Comparison of ENCODE assay signal across 15 mouse cellular contexts in genomic region chr9:91384693-91385560, GRCm38 (mm10). TPM values are rescaled to one million over a fixed set of nuclear protein-coding genes. Genes with fewer than 3 reads are reported as not detected.
DNase-seq lines count a peak whose midpoint lies in the region; ATAC-seq and TF ChIP-seq lines count a peak whose summit lies in the region.
"Had no signal": no experiment of that assay in that cellular context is flagged by ENCODE, and none has a peak within 500 bp of the region (broad histone marks: within the 10 kb centered on the region; RNA-seq: fewer than 3 reads in every experiment).

No protein-coding gene starts in this region.

- H3K9ac ChIP-seq in liver, embryonic 11.5 days (ENCODE audit: low read depth, low read length) = no peak overlapping the region
- H3K9ac ChIP-seq in liver, postnatal 0 days (replicated peaks) = no peak overlapping the region
- peak overlapping the region; percentile 5; the same call in 1 of the 2 replicates for H3K9ac ChIP-seq in hindbrain, embryonic 13.5 days
- no peak overlapping the region for H3K9ac ChIP-seq in midbrain, embryonic 15.5 days
- H3K9ac ChIP-seq in lung, postnatal 0 days (replicated peaks; ENCODE audit: low read depth) = no peak overlapping the region
- H3K9ac ChIP-seq: intestine, embryonic 15.5 days had no signal

- H3K27me3 ChIP-seq in liver, embryonic 11.5 days (replicated peaks; ENCODE audit: control insufficient read depth, insufficient read depth, low read length) = peaks cover 100% of the 10 kb centered on the region
- peaks cover 94% of the 10 kb centered on the region for H3K27me3 ChIP-seq in liver, postnatal 0 days (ENCODE audit: insufficient read depth, low read length)
- H3K27me3 ChIP-seq in hindbrain, embryonic 13.5 days = peaks cover 88% of the 10 kb centered on the region
- H3K27me3 ChIP-seq in midbrain, embryonic 15.5 days (replicated peaks) = peaks cover 50% of the 10 kb centered on the region
- H3K27me3 ChIP-seq in lung, postnatal 0 days (replicated peaks; ENCODE audit: insufficient read depth, low read length) = peaks cover 71% of the 10 kb centered on the region

- peak; percentile 20 for DNase-seq in liver, embryonic 11.5 days (ENCODE audit: low spot score)
- DNase-seq in liver, postnatal 0 days = no peak
- no peak for DNase-seq in lung, postnatal 0 days (ENCODE audit: low spot score)
- DNase-seq in right cerebral cortex, adult 2 months (ENCODE audit: low spot score in 2 of 2) = no peak
- no peak for DNase-seq in heart, adult 18-20 months
- DNase-seq: adrenal gland, postnatal 10 days had no signal

- WGBS in liver, embryonic 11.5 days = 9% methylated on average over 4 of the region's 4 CpGs
- WGBS in liver, postnatal 0 days (ENCODE audit: insufficient replicate concordance) = 7% methylated on average over 4 of the region's 4 CpGs
- 10% methylated on average over 4 of the region's 4 CpGs for WGBS in hindbrain, embryonic 13.5 days
- 9% methylated on average over 4 of the region's 4 CpGs for WGBS in midbrain, embryonic 15.5 days
- 3% methylated on average over 4 of the region's 4 CpGs for WGBS in lung, postnatal 0 days

- TF ChIP-seq CTCF in liver, postnatal 0 days (IDR thresholded peaks at IDR 0.05; ENCODE audit: low read depth) = no peak
- TF ChIP-seq CTCF in lung, postnatal 0 days (IDR thresholded peaks at IDR 0.05) = no peak

- no peak for TF ChIP-seq EP300 in liver, postnatal 0 days (IDR thresholded peaks at IDR 0.05; ENCODE audit: low read depth)
- no peak for TF ChIP-seq EP300 in lung, postnatal 0 days (IDR thresholded peaks at IDR 0.05)

- no peaks in the 10 kb centered on the region for H3K4me1 ChIP-seq in liver, embryonic 11.5 days (replicated peaks; ENCODE audit: control insufficient read depth, insufficient read depth, low read length)
- H3K4me1 ChIP-seq in liver, postnatal 0 days (ENCODE audit: insufficient read depth) = peaks cover 6% of the 10 kb centered on the region; the same call in 1 of the 2 replicates
- peaks cover 34% of the 10 kb centered on the region for H3K4me1 ChIP-seq in hindbrain, embryonic 13.5 days (replicated peaks)
- peaks cover 9% of the 10 kb centered on the region for H3K4me1 ChIP-seq in midbrain, embryonic 15.5 days
- H3K4me1 ChIP-seq in lung, postnatal 0 days (ENCODE audit: insufficient read depth, low read depth, low read length) = peaks cover 4% of the 10 kb centered on the region; the same call in 1 of the 2 replicates

- ATAC-seq in liver, embryonic 11.5 days (replicated peaks; ENCODE audit: low FRiP score) = no peak
- ATAC-seq in liver, postnatal 0 days = no peak
- ATAC-seq in hindbrain, embryonic 13.5 days (ENCODE audit: low FRiP score) = no peak
- ATAC-seq in midbrain, embryonic 15.5 days (replicated peaks) = no peak
- no peak for ATAC-seq in lung, postnatal 0 days
- ATAC-seq: intestine, embryonic 15.5 days had no signal

- H3K9me3 ChIP-seq in liver, embryonic 11.5 days (ENCODE audit: control insufficient read depth, low read length) = no peaks in the 10 kb centered on the region
- no peaks in the 10 kb centered on the region for H3K9me3 ChIP-seq in liver, postnatal 0 days (ENCODE audit: low read length)
- no peaks in the 10 kb centered on the region for H3K9me3 ChIP-seq in hindbrain, embryonic 13.5 days
- H3K9me3 ChIP-seq in midbrain, embryonic 15.5 days = no peaks in the 10 kb centered on the region
- no peaks in the 10 kb centered on the region for H3K9me3 ChIP-seq in lung, postnatal 0 days (ENCODE audit: low read length)
- H3K9me3 ChIP-seq: intestine, embryonic 15.5 days had no signal

- H3K27ac ChIP-seq in liver, embryonic 11.5 days (ENCODE audit: low read depth, low read length) = no peak overlapping the region
- H3K27ac ChIP-seq in liver, postnatal 0 days (ENCODE audit: low read depth) = no peak overlapping the region
- H3K27ac ChIP-seq in hindbrain, embryonic 13.5 days = peak overlapping the region; percentile 97
- peak overlapping the region; percentile 90 for H3K27ac ChIP-seq in midbrain, embryonic 15.5 days
- H3K27ac ChIP-seq in lung, postnatal 0 days (ENCODE audit: low read length) = no peak overlapping the region
- H3K27ac ChIP-seq: intestine, embryonic 15.5 days had no signal

- no peak overlapping the region for H3K4me3 ChIP-seq in liver, embryonic 11.5 days (ENCODE audit: low read depth, low read length)
- H3K4me3 ChIP-seq in liver, postnatal 0 days (ENCODE audit: low read depth, low read length) = no peak overlapping the region
- peak overlapping the region; percentile 50; the same call in 1 of the 2 replicates for H3K4me3 ChIP-seq in hindbrain, embryonic 13.5 days
- H3K4me3 ChIP-seq in midbrain, embryonic 15.5 days = no peak overlapping the region
- H3K4me3 ChIP-seq in lung, postnatal 0 days (ENCODE audit: low read depth, low read length) = no peak overlapping the region
- H3K4me3 ChIP-seq: intestine, embryonic 15.5 days had no signal

- H3K4me2 ChIP-seq in liver, embryonic 11.5 days = no peak overlapping the region
- H3K4me2 ChIP-seq in liver, postnatal 0 days (ENCODE audit: low read depth, low read length) = no peak overlapping the region
- H3K4me2 ChIP-seq in hindbrain, embryonic 13.5 days = peak overlapping the region; percentile 69
- H3K4me2 ChIP-seq in midbrain, embryonic 15.5 days = peak overlapping the region; percentile 66; the same call in 1 of the 2 replicates
- no peak overlapping the region for H3K4me2 ChIP-seq in lung, postnatal 0 days (replicated peaks; ENCODE audit: low read depth, low read length)
- H3K4me2 ChIP-seq: intestine, embryonic 15.5 days had no signal

- H3K36me3 ChIP-seq in liver, embryonic 11.5 days (ENCODE audit: control insufficient read depth, insufficient read depth, low read length) = no peaks in the 10 kb centered on the region
- no peaks in the 10 kb centered on the region for H3K36me3 ChIP-seq in liver, postnatal 0 days (replicated peaks; ENCODE audit: insufficient read depth, low read length)
- no peaks in the 10 kb centered on the region for H3K36me3 ChIP-seq in hindbrain, embryonic 13.5 days
- H3K36me3 ChIP-seq in midbrain, embryonic 15.5 days (replicated peaks) = no peaks in the 10 kb centered on the region
- no peaks in the 10 kb centered on the region for H3K36me3 ChIP-seq in lung, postnatal 0 days (ENCODE audit: insufficient read depth, low read length)
- H3K36me3 ChIP-seq: intestine, embryonic 15.5 days had no signal

RNA-seq across cellular contexts. Expression of gene Zic1, which starts 19.3 kb away (rescaled TPM):
- 0.04 and 0.06 TPM in 2 replicates for polyA plus RNA-seq in liver, embryonic 11.5 days (2014; fragmentation: Nextera tagmentation; extraction: Ambion mirVana)
- not detected in 2 replicates for polyA plus RNA-seq in liver, postnatal 0 days (2015; fragmentation: Nextera tagmentation; extraction: Ambion mirVana)
- 13.7 and 21.3 TPM in 2 replicates for polyA plus RNA-seq in hindbrain, embryonic 13.5 days (2015; fragmentation: Nextera tagmentation; extraction: Ambion mirVana)
- polyA plus RNA-seq in midbrain, embryonic 15.5 days (2015; fragmentation: Nextera tagmentation; extraction: Ambion mirVana) = 10.0 and 11.6 TPM in 2 replicates
- not detected in 2 replicates for polyA plus RNA-seq in lung, postnatal 0 days (2015; fragmentation: Nextera tagmentation; extraction: Ambion mirVana)
- not detected for total RNA-seq in heart, adult 18-20 months (2021)
- total RNA-seq: megakaryocyte-erythroid progenitor cell, adult 5-6 weeks had no signal
- polyA plus RNA-seq: heart, embryonic 14.5 days; intestine, embryonic 15.5 days; large intestine, adult 2 months; small intestine, adult 2 months had no signal

RNA-seq across cellular contexts. Expression of gene Zic4, which starts 22.7 kb away (rescaled TPM):
- polyA plus RNA-seq in liver, embryonic 11.5 days (2014; fragmentation: Nextera tagmentation; extraction: Ambion mirVana) = not detected in 2 replicates
- not detected in 2 replicates for polyA plus RNA-seq in liver, postnatal 0 days (2015; fragmentation: Nextera tagmentation; extraction: Ambion mirVana)
- 42.7 and 58.2 TPM in 2 replicates for polyA plus RNA-seq in hindbrain, embryonic 13.5 days (2015; fragmentation: Nextera tagmentation; extraction: Ambion mirVana)
- 53.1 and 59.1 TPM in 2 replicates for polyA plus RNA-seq in midbrain, embryonic 15.5 days (2015; fragmentation: Nextera tagmentation; extraction: Ambion mirVana)
- polyA plus RNA-seq in lung, postnatal 0 days (2015; fragmentation: Nextera tagmentation; extraction: Ambion mirVana) = not detected in 2 replicates
- not detected for total RNA-seq in heart, adult 18-20 months (2021)
- total RNA-seq: adrenal gland, postnatal 10 days; megakaryocyte-erythroid progenitor cell, adult 5-6 weeks had no signal
- polyA plus RNA-seq: heart, embryonic 14.5 days; intestine, embryonic 15.5 days; large intestine, adult 2 months; liver, embryonic 16.5 days; small intestine, adult 2 months; urinary bladder, adult 2 months had no signal

Comparison
In these comparisons a context has a peak if more than half of its experiments do, and no peak if none do; other contexts are left out.
1. H3K27ac ChIP-seq: peak in hindbrain, embryonic 13.5 days (single experiment) and midbrain, embryonic 15.5 days (single experiment); none in liver, embryonic 11.5 days (single experiment), liver, postnatal 0 days (single experiment) and lung, postnatal 0 days (single experiment).
2. H3K4me2 ChIP-seq: peak in hindbrain, embryonic 13.5 days (single experiment) and midbrain, embryonic 15.5 days (single experiment); none in liver, embryonic 11.5 days (single experiment), liver, postnatal 0 days (single experiment) and lung, postnatal 0 days (single experiment).
3. RNA of gene Zic1, which starts 19.3 kb away (polyA plus RNA-seq): 13.7 to 21.3 TPM in hindbrain, embryonic 13.5 days and 10.0 to 11.6 TPM in midbrain, embryonic 15.5 days; 0.04 to 0.06 TPM in liver, embryonic 11.5 days, not detected in liver, postnatal 0 days and not detected in lung, postnatal 0 days; every median in the first group is over 10 times any median in the second.
4. RNA of gene Zic4, which starts 22.7 kb away (polyA plus RNA-seq): 53.1 to 59.1 TPM in midbrain, embryonic 15.5 days and 42.7 to 58.2 TPM in hindbrain, embryonic 13.5 days; not detected in liver, embryonic 11.5 days, not detected in liver, postnatal 0 days and not detected in lung, postnatal 0 days; every median in the first group is over 10 times any median in the second.